Mouse (Mus musculus): ENCODE results near the gene Dlg1. TPM values are rescaled to one million over a fixed set of nuclear protein-coding genes. Genes with fewer than 3 reads are reported as not detected.

Dlg1 gene
- polyA plus RNA-seq, 1 experiment: 7.9 TPM

DNA sequence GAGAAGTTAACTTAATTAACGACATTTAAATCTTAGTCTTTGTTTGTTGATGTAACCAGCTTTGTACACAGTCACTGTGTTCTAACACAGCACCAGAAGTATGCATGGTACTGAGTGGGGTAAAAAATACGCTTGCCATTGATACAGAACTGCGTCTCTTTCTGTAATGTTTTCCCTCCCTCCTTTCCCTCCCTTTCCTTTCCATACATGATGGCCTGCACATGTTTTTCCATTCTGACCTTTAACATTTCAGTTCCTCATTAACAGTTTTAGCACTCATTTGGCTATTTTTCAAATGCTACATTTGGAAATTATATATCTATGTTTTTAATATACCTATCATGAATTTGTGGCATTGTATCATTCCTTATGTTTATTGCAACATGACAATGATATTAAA is 181.0 kb downstream of the Dlg1 start:
- DNase-seq (ENCODE audit: low read depth in 1 of 2, low spot score in 2 of 2): no peak
- no peaks in the 10 kb centered on the region for H3K27me3 ChIP-seq (ENCODE audit: control insufficient read depth, insufficient read depth, low read length)
- H3K36me3 ChIP-seq (ENCODE audit: control insufficient read depth, insufficient read depth, low read length): peaks cover 6% of the 10 kb centered on the region
- H3K27ac ChIP-seq (ENCODE audit: insufficient read depth, low read length): no peak overlapping the region
- TF ChIP-seq CTCF (IDR thresholded peaks at IDR 0.05; ENCODE audit: extremely low read depth, insufficient read depth, insufficient read length, insufficient replicate concordance): no peak
- TF ChIP-seq POLR2A (IDR thresholded peaks at IDR 0.05; ENCODE audit: low read depth, low read length): no peak
- H3K4me1 ChIP-seq (ENCODE audit: control insufficient read depth, insufficient read depth, insufficient read length): no peaks in the 10 kb centered on the region
- H3K4me3 ChIP-seq (ENCODE audit: extremely low read depth, insufficient read depth, insufficient read length): no peak overlapping the region
- 91% methylated on average over 3 of the region's 3 CpGs for WGBS

- H3K36me3 ChIP-seq (ENCODE audit: control insufficient read depth, insufficient read depth, low read length): peaks cover 3% of the 10 kb centered on the region
- no peaks in the 10 kb centered on the region for H3K4me1 ChIP-seq (ENCODE audit: control insufficient read depth, insufficient read depth, insufficient read length)
- no peak overlapping the region for H3K4me3 ChIP-seq (ENCODE audit: extremely low read depth, insufficient read depth, insufficient read length)
- H3K27me3 ChIP-seq (ENCODE audit: control insufficient read depth, insufficient read depth, low read length): no peaks in the 10 kb centered on the region
- no peak overlapping the region for H3K27ac ChIP-seq (ENCODE audit: insufficient read depth, low read length)
- no peak for TF ChIP-seq POLR2A (IDR thresholded peaks at IDR 0.05; ENCODE audit: low read depth, low read length)
- no peak for TF ChIP-seq CTCF (IDR thresholded peaks at IDR 0.05; ENCODE audit: extremely low read depth, insufficient read depth, insufficient read length, insufficient replicate concordance)
- no peak for DNase-seq (ENCODE audit: low read depth in 1 of 2, low spot score in 2 of 2)
- 96% methylated on average over 10 of the region's 10 CpGs for WGBS
Observed at GRCm38 (mm10) chr16:31846763-31847162, 183.5 kb downstream of the Dlg1 start.

DNA sequence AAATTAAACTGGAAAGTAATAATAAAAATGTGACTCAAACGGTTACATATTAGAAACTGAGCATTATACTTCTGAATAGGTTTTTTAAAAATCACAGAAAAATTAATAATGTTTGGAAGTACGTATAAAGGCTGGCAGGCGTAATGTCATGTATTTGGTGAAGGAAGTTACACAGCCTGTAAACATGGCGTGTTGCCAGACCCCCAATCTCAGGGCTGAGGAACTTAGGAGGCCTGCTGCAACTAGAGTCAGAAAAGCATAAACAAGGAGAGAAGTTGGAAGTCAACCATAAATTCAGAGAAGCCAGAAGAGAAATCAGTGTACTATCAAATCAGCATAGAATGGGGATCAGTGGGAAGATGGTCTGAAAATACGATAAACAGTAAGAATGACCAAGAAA is 200.7 kb downstream of the Dlg1 start:
- no peaks in the 10 kb centered on the region for H3K27me3 ChIP-seq (ENCODE audit: control insufficient read depth, insufficient read depth, low read length)
- DNase-seq (ENCODE audit: low read depth in 1 of 2, low spot score in 2 of 2): no peak
- no peak overlapping the region for H3K4me3 ChIP-seq (ENCODE audit: extremely low read depth, insufficient read depth, insufficient read length)
- H3K4me1 ChIP-seq (ENCODE audit: control insufficient read depth, insufficient read depth, insufficient read length): no peaks in the 10 kb centered on the region
- TF ChIP-seq CTCF (IDR thresholded peaks at IDR 0.05; ENCODE audit: extremely low read depth, insufficient read depth, insufficient read length, insufficient replicate concordance): no peak
- TF ChIP-seq POLR2A (IDR thresholded peaks at IDR 0.05; ENCODE audit: low read depth, low read length): no peak
- H3K36me3 ChIP-seq (ENCODE audit: control insufficient read depth, insufficient read depth, low read length): peaks cover 19% of the 10 kb centered on the region
- WGBS: 89% methylated on average over 5 of the region's 5 CpGs
- no peak overlapping the region for H3K27ac ChIP-seq (ENCODE audit: insufficient read depth, low read length)

DNA sequence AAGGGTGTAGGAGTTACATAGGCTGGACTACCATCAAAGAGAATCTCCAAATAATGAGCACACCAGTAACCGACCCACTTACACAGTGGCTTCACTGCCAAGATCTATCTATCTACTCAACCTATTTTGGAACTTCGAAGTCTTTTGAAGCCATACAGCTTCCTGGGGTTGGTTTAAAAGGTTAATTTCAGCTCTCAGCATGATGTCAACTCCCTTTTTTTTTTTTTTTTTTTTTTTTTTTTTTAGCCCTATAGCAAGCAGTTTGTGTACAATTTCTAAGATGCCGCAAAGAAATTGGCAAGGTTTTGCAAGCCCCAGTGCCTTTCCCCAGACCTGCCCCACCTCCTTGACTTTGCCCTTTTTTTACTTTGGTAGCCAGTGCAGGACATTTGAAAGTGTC is 202.0 kb downstream of the Dlg1 start:
- H3K4me3 ChIP-seq (ENCODE audit: extremely low read depth, insufficient read depth, insufficient read length): no peak overlapping the region
- no peak overlapping the region for H3K27ac ChIP-seq (ENCODE audit: insufficient read depth, low read length)
- 86% methylated on average over 3 of the region's 3 CpGs for WGBS
- no peaks in the 10 kb centered on the region for H3K4me1 ChIP-seq (ENCODE audit: control insufficient read depth, insufficient read depth, insufficient read length)
- peaks cover 19% of the 10 kb centered on the region for H3K36me3 ChIP-seq (ENCODE audit: control insufficient read depth, insufficient read depth, low read length)
- H3K27me3 ChIP-seq (ENCODE audit: control insufficient read depth, insufficient read depth, low read length): no peaks in the 10 kb centered on the region
- DNase-seq (ENCODE audit: low read depth in 1 of 2, low spot score in 2 of 2): no peak
- TF ChIP-seq POLR2A (IDR thresholded peaks at IDR 0.05; ENCODE audit: low read depth, low read length): no peak
- TF ChIP-seq CTCF (IDR thresholded peaks at IDR 0.05; ENCODE audit: extremely low read depth, insufficient read depth, insufficient read length, insufficient replicate concordance): no peak

DNA sequence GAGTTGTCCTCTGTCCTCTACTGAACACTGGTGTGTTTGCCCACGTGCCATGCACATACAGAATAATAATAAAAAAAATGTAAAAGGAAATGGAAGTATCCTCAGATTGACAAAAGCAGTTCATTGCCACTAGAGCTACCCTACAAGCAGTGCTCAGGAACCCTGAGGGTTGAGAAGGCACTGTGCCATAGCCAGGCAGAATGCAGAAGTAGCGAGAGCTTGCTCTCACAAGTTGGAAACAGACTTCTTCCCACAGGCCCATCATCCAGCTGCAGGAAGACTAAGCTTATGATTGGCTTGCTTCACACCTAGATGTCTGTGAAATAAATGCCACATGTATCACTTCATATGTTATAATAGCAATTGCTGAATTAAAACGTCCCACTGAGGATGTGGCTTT is 203.7 kb downstream of the Dlg1 start:
- WGBS: 71% methylated on average over 3 of the region's 3 CpGs
- Histone ChIP-seq H3K36me3 (ENCODE audit: control insufficient read depth, insufficient read depth, low read length) (peaks cover 21% of the 10 kb centered on the region), H3K27me3 (ENCODE audit: control insufficient read depth, insufficient read depth, low read length) (no peaks in the 10 kb centered on the region), H3K4me1 (ENCODE audit: control insufficient read depth, insufficient read depth, insufficient read length) (no peaks in the 10 kb centered on the region), H3K27ac (ENCODE audit: insufficient read depth, low read length) (no peak overlapping the region), H3K4me3 (ENCODE audit: extremely low read depth, insufficient read depth, insufficient read length) (no peak overlapping the region)
- no peak for DNase-seq (ENCODE audit: low read depth in 1 of 2, low spot score in 2 of 2)
- TF ChIP-seq CTCF (IDR thresholded peaks at IDR 0.05; ENCODE audit: extremely low read depth, insufficient read depth, insufficient read length, insufficient replicate concordance) (no peak), POLR2A (IDR thresholded peaks at IDR 0.05; ENCODE audit: low read depth, low read length) (no peak)

- 87% methylated on average over 4 of the region's 4 CpGs for WGBS
- DNase-seq (ENCODE audit: low read depth in 1 of 2, low spot score in 2 of 2): no peak
- Histone ChIP-seq H3K4me3 (ENCODE audit: extremely low read depth, insufficient read depth, insufficient read length) (no peak overlapping the region), H3K36me3 (ENCODE audit: control insufficient read depth, insufficient read depth, low read length) (peaks cover 21% of the 10 kb centered on the region), H3K27ac (ENCODE audit: insufficient read depth, low read length) (no peak overlapping the region), H3K4me1 (ENCODE audit: control insufficient read depth, insufficient read depth, insufficient read length) (no peaks in the 10 kb centered on the region), H3K27me3 (ENCODE audit: control insufficient read depth, insufficient read depth, low read length) (no peaks in the 10 kb centered on the region)
- TF ChIP-seq CTCF (IDR thresholded peaks at IDR 0.05; ENCODE audit: extremely low read depth, insufficient read depth, insufficient read length, insufficient replicate concordance) (no peak), POLR2A (IDR thresholded peaks at IDR 0.05; ENCODE audit: low read depth, low read length) (no peak)
Observed at GRCm38 (mm10) chr16:31867736-31868135, 204.5 kb downstream of the Dlg1 start.

GRCm38 (mm10) chr16:31873721-31874120 is 210.5 kb downstream of the Dlg1 start:
- Histone ChIP-seq H3K4me3 (ENCODE audit: extremely low read depth, insufficient read depth, insufficient read length) (no peak overlapping the region), H3K27me3 (ENCODE audit: control insufficient read depth, insufficient read depth, low read length) (no peaks in the 10 kb centered on the region), H3K27ac (ENCODE audit: insufficient read depth, low read length) (no peak overlapping the region), H3K36me3 (ENCODE audit: control insufficient read depth, insufficient read depth, low read length) (peaks cover 13% of the 10 kb centered on the region), H3K4me1 (ENCODE audit: control insufficient read depth, insufficient read depth, insufficient read length) (no peaks in the 10 kb centered on the region)
- no peak for TF ChIP-seq CTCF (IDR thresholded peaks at IDR 0.05; ENCODE audit: extremely low read depth, insufficient read depth, insufficient read length, insufficient replicate concordance)
- no peak for TF ChIP-seq POLR2A (IDR thresholded peaks at IDR 0.05; ENCODE audit: low read depth, low read length)
- no peak for DNase-seq (ENCODE audit: low read depth in 1 of 2, low spot score in 2 of 2)
- WGBS: 95% methylated on average over 8 of the region's 8 CpGs
